Comparison of ENCODE assay signal across 22 mouse cellular contexts in the genomic region with DNA sequence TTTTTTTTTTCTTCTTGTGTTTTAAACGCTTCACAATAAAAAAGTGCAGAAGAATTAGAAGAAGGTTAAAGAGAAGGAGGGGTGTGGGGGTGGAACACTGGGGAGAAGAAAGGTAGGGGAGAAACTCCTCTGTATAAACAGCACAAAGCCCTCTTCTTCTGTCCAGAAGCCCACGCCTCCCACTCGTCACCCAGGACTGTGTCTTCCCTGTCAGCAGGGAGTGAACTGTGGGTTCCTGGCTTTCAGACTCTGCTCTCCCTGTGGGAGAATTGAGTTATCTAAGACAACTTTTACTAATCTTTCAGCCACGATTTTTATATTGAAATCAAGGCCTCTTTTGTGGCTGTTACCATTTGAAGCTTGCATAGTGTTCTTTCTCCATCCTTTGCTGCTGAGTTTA.
DNase-seq lines count a peak whose midpoint lies in the region; ATAC-seq and TF ChIP-seq lines count a peak whose summit lies in the region.
"Had no signal": no experiment of that assay in that cellular context is flagged by ENCODE, and none has a peak within 500 bp of the region (broad histone marks: within the 10 kb centered on the region; RNA-seq: fewer than 3 reads in every experiment).

No protein-coding gene starts in this region.

- 75% methylated on average over 4 of the region's 4 CpGs for WGBS in liver, postnatal 0 days (ENCODE audit: insufficient replicate concordance)

- no peak for ATAC-seq in liver, postnatal 0 days
- ATAC-seq: CD4-positive, CD25-positive, alpha-beta regulatory T cell, adult 4 months; forebrain, embryonic 15.5 days had no signal

- peak overlapping the region; percentile 42 for H3K9ac ChIP-seq in ES-Bruce4 (ENCODE audit: low read depth, poor library complexity, severe bottlenecking)
- H3K9ac ChIP-seq in ES-E14 (ENCODE audit: insufficient read depth, low read depth, low read length, poor library complexity, severe bottlenecking) = no peak overlapping the region
- H3K9ac ChIP-seq in liver, postnatal 0 days (replicated peaks) = no peak overlapping the region
- H3K9ac ChIP-seq: embryonic facial prominence, embryonic 12.5 days; embryonic facial prominence, embryonic 15.5 days; forebrain, embryonic 12.5 days; forebrain, embryonic 15.5 days; hindbrain, embryonic 12.5 days; hindbrain, embryonic 15.5 days had no signal

- H3K36me3 ChIP-seq in ES-Bruce4 (ENCODE audit: control insufficient read depth, insufficient read depth, low read length, poor library complexity, severe bottlenecking) (no peaks in the 10 kb centered on the region), ES-E14 (ENCODE audit: control insufficient read depth, insufficient read depth, low read length, poor library complexity, severe bottlenecking) (no peaks in the 10 kb centered on the region)
- H3K36me3 ChIP-seq in testis, adult 2 months (ENCODE audit: control insufficient read depth, insufficient read depth, low read length) = no peaks in the 10 kb centered on the region
- H3K36me3 ChIP-seq in liver, postnatal 0 days (replicated peaks; ENCODE audit: insufficient read depth, low read length) = no peaks in the 10 kb centered on the region
- H3K36me3 ChIP-seq: embryonic facial prominence, embryonic 12.5 days; embryonic facial prominence, embryonic 15.5 days; forebrain, embryonic 12.5 days; forebrain, embryonic 15.5 days; heart, embryonic 10.5 days; hindbrain, embryonic 12.5 days; hindbrain, embryonic 15.5 days had no signal

- DNase-seq in ES-E14 (ENCODE audit: low read depth, low spot score) = no peak
- no peak for DNase-seq in layer of hippocampus, adult 11-12 months (ENCODE audit: low spot score)
- no peak for DNase-seq in left cerebral cortex, postnatal 25 days (ENCODE audit: low spot score in 2 of 2)
- DNase-seq in liver, postnatal 0 days = no peak
- DNase-seq: adrenal gland, adult 2 months; adrenal gland, postnatal 14 days; cerebellum, adult 11 months; cerebellum, adult 2 months; cerebellum, adult 9-11 months; cerebellum, postnatal 25 days; gastrocnemius, postnatal 25 days; heart, adult 2 months had no signal

- no peaks in the 10 kb centered on the region for H3K9me3 ChIP-seq in ES-Bruce4 (replicated peaks; ENCODE audit: control insufficient read depth, insufficient read depth, low read length, poor library complexity, severe bottlenecking)
- H3K9me3 ChIP-seq in ES-E14 (ENCODE audit: control insufficient read depth, insufficient read depth, low read depth, low read length) = no peaks in the 10 kb centered on the region
- H3K9me3 ChIP-seq in liver, postnatal 0 days (ENCODE audit: low read length) = no peaks in the 10 kb centered on the region
- H3K9me3 ChIP-seq: embryonic facial prominence, embryonic 12.5 days; embryonic facial prominence, embryonic 15.5 days; forebrain, embryonic 12.5 days; forebrain, embryonic 15.5 days; heart, embryonic 10.5 days; hindbrain, embryonic 12.5 days; hindbrain, embryonic 15.5 days had no signal

- H3K27me3 ChIP-seq in ES-Bruce4 (ENCODE audit: control insufficient read depth, insufficient read depth, low read length, poor library complexity, severe bottlenecking) = no peaks in the 10 kb centered on the region
- no peaks in the 10 kb centered on the region for H3K27me3 ChIP-seq in testis, adult 2 months (ENCODE audit: control insufficient read depth, insufficient read depth, low read length)
- no peaks in the 10 kb centered on the region for H3K27me3 ChIP-seq in liver, postnatal 0 days (ENCODE audit: insufficient read depth, low read length)
- H3K27me3 ChIP-seq: embryonic facial prominence, embryonic 12.5 days; embryonic facial prominence, embryonic 15.5 days; forebrain, embryonic 12.5 days; forebrain, embryonic 15.5 days; hindbrain, embryonic 12.5 days; hindbrain, embryonic 15.5 days had no signal

- H3K27ac ChIP-seq in ES-Bruce4 (ENCODE audit: insufficient read depth, low read length) = peak overlapping the region; percentile 98
- H3K27ac ChIP-seq in ES-E14 (ENCODE audit: insufficient read depth, low read depth, low read length, poor library complexity, severe bottlenecking) = peak overlapping the region; percentile 95; the same call in 1 of the 2 replicates
- no peak overlapping the region for H3K27ac ChIP-seq in testis, adult 2 months (ENCODE audit: control insufficient read depth, insufficient read depth, low read depth, low read length)
- no peak overlapping the region for H3K27ac ChIP-seq in liver, postnatal 0 days (ENCODE audit: low read depth)
- H3K27ac ChIP-seq: embryonic facial prominence, embryonic 12.5 days; embryonic facial prominence, embryonic 15.5 days; forebrain, embryonic 12.5 days; forebrain, embryonic 15.5 days; heart, adult 2 months; heart, embryonic 10.5 days; hindbrain, embryonic 12.5 days; hindbrain, embryonic 15.5 days had no signal

- TF ChIP-seq POLR2A in ES-Bruce4 (IDR thresholded peaks at IDR 0.05; ENCODE audit: insufficient read depth, low read length) = no peak
- no peak for TF ChIP-seq POLR2A in testis, adult 2 months (IDR thresholded peaks at IDR 0.05; ENCODE audit: control insufficient read depth, low read depth, low read length)

- in situ Hi-C loops in ES-E14 (cut with MboI; ENCODE audit: low sequenced_read_pairs in 2 of 2, unreplicated experiment in 2 of 2) = no loop called here

- intact Hi-C loops in left cerebral cortex, postnatal 25 days (cut with DNase I) = no loop called here

- TF ChIP-seq EP300 in ES-Bruce4 (IDR thresholded peaks at IDR 0.05; ENCODE audit: insufficient read depth, low read depth, low read length) = no peak
- TF ChIP-seq EP300 in liver, postnatal 0 days (IDR thresholded peaks at IDR 0.05; ENCODE audit: low read depth) = no peak

- no peak overlapping the region for H3K4me2 ChIP-seq in liver, postnatal 0 days (ENCODE audit: low read depth, low read length)
- H3K4me2 ChIP-seq: embryonic facial prominence, embryonic 12.5 days; embryonic facial prominence, embryonic 15.5 days; forebrain, embryonic 12.5 days; forebrain, embryonic 15.5 days; hindbrain, embryonic 12.5 days; hindbrain, embryonic 15.5 days had no signal

- TF ChIP-seq CTCF in ES-Bruce4 (IDR thresholded peaks at IDR 0.05; ENCODE audit: low read depth, low read length) = no peak
- no peak for TF ChIP-seq CTCF in testis, adult 2 months (IDR thresholded peaks at IDR 0.05; ENCODE audit: control insufficient read depth, insufficient read depth, insufficient replicate concordance, low read depth, low read length)
- TF ChIP-seq CTCF in liver, postnatal 0 days (IDR thresholded peaks at IDR 0.05; ENCODE audit: low read depth) = no peak

- no peak overlapping the region for H3K4me3 ChIP-seq in ES-Bruce4 (ENCODE audit: low read depth, low read length)
- no peak overlapping the region; a peak in 2 of 4 replicates for H3K4me3 ChIP-seq in ES-E14 (ENCODE audit: insufficient read depth in 1 of 2, low read depth in 1 of 2, low read length in 2 of 2, poor library complexity in 1 of 2, severe bottlenecking in 1 of 2)
- H3K4me3 ChIP-seq in testis, adult 2 months (ENCODE audit: control insufficient read depth, low read depth, low read length) = peak overlapping the region; percentile 19; the same call in 1 of the 2 replicates
- no peak overlapping the region for H3K4me3 ChIP-seq in liver, postnatal 0 days (ENCODE audit: low read depth, low read length)
- H3K4me3 ChIP-seq: embryonic facial prominence, embryonic 12.5 days; embryonic facial prominence, embryonic 15.5 days; forebrain, embryonic 12.5 days; forebrain, embryonic 15.5 days; heart, adult 2 months; heart, embryonic 10.5 days; hindbrain, embryonic 12.5 days; hindbrain, embryonic 15.5 days had no signal

- peaks cover 6% of the 10 kb centered on the region for H3K4me1 ChIP-seq in ES-Bruce4 (ENCODE audit: control insufficient read depth, insufficient read depth, low read length)
- H3K4me1 ChIP-seq in ES-E14 (ENCODE audit: control insufficient read depth in 2 of 2, insufficient read depth in 2 of 2, low read length in 2 of 2, poor library complexity in 1 of 2) = peaks cover 12 to 15% of the 10 kb centered on the region in 2 experiments
- peaks cover 2% of the 10 kb centered on the region; the same call in 1 of the 2 replicates for H3K4me1 ChIP-seq in testis, adult 2 months (ENCODE audit: control insufficient read depth, insufficient read depth, low read length)
- no peaks in the 10 kb centered on the region for H3K4me1 ChIP-seq in liver, postnatal 0 days (ENCODE audit: insufficient read depth)
- H3K4me1 ChIP-seq: embryonic facial prominence, embryonic 12.5 days; embryonic facial prominence, embryonic 15.5 days; forebrain, embryonic 15.5 days; heart, embryonic 10.5 days had no signal

TF ChIP-seq in ES-E14, 5 proteins besides CTCF, POLR2A, EP300 and RAD21:
- TF ChIP-seq CHD2 (IDR thresholded peaks at IDR 0.05; ENCODE audit: low read depth, low read length) = no peak
- no peak for TF ChIP-seq HCFC1 (IDR thresholded peaks at IDR 0.05; ENCODE audit: borderline replicate concordance, insufficient read depth, low read length)
- TF ChIP-seq MAFK (IDR thresholded peaks at IDR 0.05; ENCODE audit: insufficient read depth, low read depth, low read length) = no peak
- no peak for TF ChIP-seq ZC3H11A (IDR thresholded peaks at IDR 0.05; ENCODE audit: borderline replicate concordance, low read depth, low read length)
- no peak for TF ChIP-seq ZNF384 (IDR thresholded peaks at IDR 0.05; ENCODE audit: low read depth, low read length)

Comparison
In these comparisons a context has a peak if more than half of its experiments do, and no peak if none do; other contexts are left out.
1. H3K27ac ChIP-seq: peak in ES-Bruce4 (single experiment) and ES-E14 (single experiment); none in testis, adult 2 months (single experiment) and liver, postnatal 0 days (single experiment).